Mouse (Mus musculus): ENCODE results near the gene Idua.

DNA sequence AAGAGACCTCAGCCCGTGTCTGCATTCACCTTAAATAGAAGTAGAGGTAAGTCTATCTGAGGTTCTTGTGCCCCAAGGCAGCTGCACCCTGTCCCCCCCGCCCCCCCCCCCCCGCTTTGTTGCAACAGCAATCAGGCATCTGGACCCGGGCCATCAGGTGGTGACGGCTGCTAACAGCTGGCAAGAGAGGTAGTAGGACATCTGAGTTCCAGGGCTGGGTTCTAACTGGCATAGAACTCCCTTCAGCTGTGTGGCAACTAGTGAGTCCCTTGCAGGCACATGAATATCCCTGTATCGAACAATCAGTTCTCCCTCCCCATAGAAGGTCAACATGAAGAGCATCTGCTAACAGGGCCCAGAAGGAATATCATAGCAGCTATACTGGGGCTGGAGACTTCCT, 51.8 kb downstream of the Idua start:
- TF ChIP-seq CTCF (conservative IDR thresholded peaks at IDR 0.05; ENCODE audit: insufficient read depth, insufficient read length, low read depth, low read length) (no peak), POLR2A (IDR thresholded peaks at IDR 0.05; ENCODE audit: low read depth, low read length) (no peak)
